Mouse (Mus musculus): ENCODE measurements around the gene 1700029P11Rik. TPM values are rescaled to one million over a fixed set of nuclear protein-coding genes. Genes with fewer than 3 reads are reported as not detected.

The 1700029P11Rik gene
- polyA plus RNA-seq, 1 experiment: not detected

- no peak for DNase-seq (ENCODE audit: extremely low spot score in 1 of 2, low spot score in 1 of 2)
These were observed 13.7 kb downstream of the 1700029P11Rik start for GRCm38 (mm10) chr15:81993992-81994391.

- DNase-seq (ENCODE audit: extremely low spot score in 1 of 2, low spot score in 1 of 2): no peak
These were observed 23.9 kb downstream of the 1700029P11Rik start for GRCm38 (mm10) chr15:82004257-82004656.

GRCm38 (mm10) chr15:82011947-82012346, 31.6 kb downstream of the 1700029P11Rik start:
- no peak for DNase-seq (ENCODE audit: extremely low spot score in 1 of 2, low spot score in 1 of 2)

- no peak for DNase-seq (ENCODE audit: extremely low spot score in 1 of 2, low spot score in 1 of 2)
These were observed 34.5 kb downstream of the 1700029P11Rik start for GRCm38 (mm10) chr15:82014745-82015391.

GRCm38 (mm10) chr15:82015392-82016100, 35.2 kb downstream of the 1700029P11Rik start:
- peak in 1 of 2 experiments; percentile 35 for DNase-seq (ENCODE audit: extremely low spot score in 1 of 2, low spot score in 1 of 2)

- peak; percentile 99 to 100 for DNase-seq (ENCODE audit: extremely low spot score in 1 of 2, low spot score in 1 of 2)
These were observed 35.9 kb downstream of the 1700029P11Rik start for GRCm38 (mm10) chr15:82016101-82016808.

- DNase-seq (ENCODE audit: extremely low spot score in 1 of 2, low spot score in 1 of 2): no peak
These were observed 36.5 kb downstream of the 1700029P11Rik start for GRCm38 (mm10) chr15:82016830-82017229.

- no peak for DNase-seq (ENCODE audit: extremely low spot score in 1 of 2, low spot score in 1 of 2)
These were observed 37.1 kb downstream of the 1700029P11Rik start for GRCm38 (mm10) chr15:82017461-82017860.

- no peak for DNase-seq (ENCODE audit: extremely low spot score in 1 of 2, low spot score in 1 of 2)
These were observed 38.9 kb downstream of the 1700029P11Rik start for GRCm38 (mm10) chr15:82019288-82019687.

- no peak for DNase-seq (ENCODE audit: extremely low spot score in 1 of 2, low spot score in 1 of 2)
These were observed 42.3 kb downstream of the 1700029P11Rik start for GRCm38 (mm10) chr15:82022535-82023088.

GRCm38 (mm10) chr15:82023965-82024635, 43.8 kb downstream of the 1700029P11Rik start:
- no peak for DNase-seq (ENCODE audit: extremely low spot score in 1 of 2, low spot score in 1 of 2)

- DNase-seq (ENCODE audit: extremely low spot score in 1 of 2, low spot score in 1 of 2): no peak
These were observed 46.9 kb downstream of the 1700029P11Rik start for GRCm38 (mm10) chr15:82027276-82027675.

GRCm38 (mm10) chr15:82027726-82028125, 47.4 kb downstream of the 1700029P11Rik start:
- no peak for DNase-seq (ENCODE audit: extremely low spot score in 1 of 2, low spot score in 1 of 2)

Other genes with a start within 250 kb of the 1700029P11Rik start
- 82.6 and 89.3 TPM in 2 replicates for gene Zc3h7b, start 235.5 kb upstream of the 1700029P11Rik start, polyA plus RNA-seq (2012; rRNA removed)
- gene Rangap1, start 235.0 kb upstream of the 1700029P11Rik start, polyA plus RNA-seq (2012; rRNA removed): 131 and 140 TPM in 2 replicates
- 245 and 256 TPM in 2 replicates for gene Tef, start 178.1 kb upstream of the 1700029P11Rik start, polyA plus RNA-seq (2012; rRNA removed)
- gene Tob2, start 121.7 kb upstream of the 1700029P11Rik start, polyA plus RNA-seq (2012; rRNA removed): 21.1 and 22.6 TPM in 2 replicates
- gene Phf5a, start 108.6 kb upstream of the 1700029P11Rik start, polyA plus RNA-seq (2012; rRNA removed): 47.0 and 53.8 TPM in 2 replicates
- 534 and 538 TPM in 2 replicates for gene Aco2, start 108.2 kb upstream of the 1700029P11Rik start, polyA plus RNA-seq (2012; rRNA removed)
- gene Polr3h, start 54.3 kb upstream of the 1700029P11Rik start, polyA plus RNA-seq (2012; rRNA removed): 48.7 and 59.8 TPM in 2 replicates
- gene Csdc2, start 43.8 kb upstream of the 1700029P11Rik start, polyA plus RNA-seq (2012; rRNA removed): 228 and 277 TPM in 2 replicates
- 283 and 289 TPM in 2 replicates for gene Pmm1, start 19.6 kb upstream of the 1700029P11Rik start, polyA plus RNA-seq (2012; rRNA removed)
- gene Xrcc6, start 7.3 kb downstream of the 1700029P11Rik start, polyA plus RNA-seq (2012; rRNA removed): 23.3 and 27.2 TPM in 2 replicates
- gene Desi1, start 53.3 kb downstream of the 1700029P11Rik start, polyA plus RNA-seq (2012; rRNA removed): 112 and 120 TPM in 2 replicates
- 132 and 144 TPM in 2 replicates for gene Snu13, start 67.1 kb downstream of the 1700029P11Rik start, polyA plus RNA-seq (2012; rRNA removed)
- not detected in 2 replicates for gene 4930407I10Rik, start 78.6 kb downstream of the 1700029P11Rik start, polyA plus RNA-seq (2012; rRNA removed)
- 3.8 and 4.1 TPM in 2 replicates for gene Mei1, start 89.5 kb downstream of the 1700029P11Rik start, polyA plus RNA-seq (2012; rRNA removed)
- 23.1 TPM in 2 replicates for gene Ccdc134, start 147.4 kb downstream of the 1700029P11Rik start, polyA plus RNA-seq (2012; rRNA removed)
- 142 and 155 TPM in 2 replicates for gene Srebf2, start 166.6 kb downstream of the 1700029P11Rik start, polyA plus RNA-seq (2012; rRNA removed)
- gene Shisa8, start 232.3 kb downstream of the 1700029P11Rik start, polyA plus RNA-seq (2012; rRNA removed): 57.1 and 79.6 TPM in 2 replicates
- gene Tnfrsf13c, start 243.8 kb downstream of the 1700029P11Rik start, polyA plus RNA-seq (2012; rRNA removed): 1.4 and 2.6 TPM in 2 replicates

Data from frontal cortex, adult 2 months (tissue).